Mouse (Mus musculus): ENCODE data around the gene Taar5.

The Taar5 gene

DNA sequence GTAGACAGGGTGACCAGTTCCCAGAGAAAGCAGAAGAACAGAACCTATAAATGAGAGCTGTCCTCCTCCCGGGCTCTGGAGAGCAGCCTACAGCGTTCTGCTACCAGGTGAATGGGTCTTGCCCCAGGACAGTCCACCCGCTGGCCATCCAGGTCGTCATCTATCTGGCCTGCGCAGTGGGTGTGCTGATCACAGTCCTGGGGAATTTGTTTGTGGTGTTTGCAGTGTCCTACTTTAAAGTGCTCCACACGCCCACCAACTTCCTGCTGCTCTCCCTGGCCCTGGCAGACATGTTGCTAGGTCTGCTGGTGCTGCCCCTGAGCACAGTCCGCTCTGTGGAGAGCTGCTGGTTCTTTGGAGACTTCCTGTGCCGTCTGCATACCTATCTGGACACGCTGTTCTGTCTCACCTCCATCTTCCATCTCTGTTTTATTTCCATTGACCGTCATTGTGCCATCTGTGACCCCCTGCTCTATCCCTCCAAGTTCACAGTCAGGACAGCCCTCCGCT is at the start of gene Taar5:
Taar5 (plus strand) TSS at position 51 of the 510 bp plus-strand sequence.
- DNase-seq (ENCODE audit: low spot score) = no peak

DNA sequence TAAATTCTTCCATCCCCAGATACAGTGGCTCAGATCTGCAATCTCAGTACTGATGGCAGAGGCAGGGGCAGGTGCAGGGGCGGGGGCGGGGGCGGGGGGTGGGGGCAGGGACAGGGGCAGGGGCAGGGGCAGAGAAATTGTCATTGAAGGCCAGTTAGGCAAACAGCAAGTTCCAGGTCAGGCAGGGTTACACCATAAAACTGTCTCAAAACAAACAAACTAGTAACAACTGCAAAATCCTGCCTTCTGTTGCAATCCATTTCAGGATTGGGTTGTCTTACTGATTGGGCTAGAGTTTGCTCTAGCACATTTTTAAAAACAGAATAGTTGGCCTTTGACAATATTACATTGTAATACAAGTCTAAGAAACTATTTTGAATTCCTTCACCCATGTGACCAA is 48.0 kb upstream of the Taar5 start:
- no peak for DNase-seq (ENCODE audit: low spot score)

DNA sequence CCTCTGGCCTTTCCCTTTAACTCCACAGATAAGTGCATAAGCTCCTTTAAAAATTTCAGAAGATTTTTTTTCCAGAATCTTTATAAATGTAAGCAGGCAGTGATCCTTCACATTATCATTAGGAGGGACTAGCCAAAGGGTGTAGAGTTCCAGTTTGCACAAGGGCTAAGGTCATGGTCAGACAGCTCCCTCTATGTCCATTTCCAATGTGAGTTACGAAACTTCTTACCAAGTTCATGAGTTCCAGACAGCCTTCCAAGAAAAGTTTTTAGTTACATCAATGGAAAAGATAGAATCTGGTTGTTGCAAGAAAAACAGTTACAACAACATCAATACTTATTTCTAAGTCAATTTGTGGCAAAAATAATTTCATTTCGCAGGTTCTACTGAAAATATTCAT is 46.6 kb upstream of the Taar5 start:
- DNase-seq (ENCODE audit: low spot score) = no peak

GRCm38 (mm10) chr10:23937613-23938012 is 32.9 kb upstream of the Taar5 start:
- DNase-seq (ENCODE audit: low spot score) = no peak

- no peak for DNase-seq (ENCODE audit: low spot score)
Measured at GRCm38 (mm10) chr10:23938312-23938711, 32.2 kb upstream of the Taar5 start, which contains the start of gene Taar2. Gene Taar2 (plus strand): TSS chr10:23938572.

- DNase-seq (ENCODE audit: low spot score) = peak; percentile 5
Measured at GRCm38 (mm10) chr10:23942465-23942864, 28.0 kb upstream of the Taar5 start.

DNA sequence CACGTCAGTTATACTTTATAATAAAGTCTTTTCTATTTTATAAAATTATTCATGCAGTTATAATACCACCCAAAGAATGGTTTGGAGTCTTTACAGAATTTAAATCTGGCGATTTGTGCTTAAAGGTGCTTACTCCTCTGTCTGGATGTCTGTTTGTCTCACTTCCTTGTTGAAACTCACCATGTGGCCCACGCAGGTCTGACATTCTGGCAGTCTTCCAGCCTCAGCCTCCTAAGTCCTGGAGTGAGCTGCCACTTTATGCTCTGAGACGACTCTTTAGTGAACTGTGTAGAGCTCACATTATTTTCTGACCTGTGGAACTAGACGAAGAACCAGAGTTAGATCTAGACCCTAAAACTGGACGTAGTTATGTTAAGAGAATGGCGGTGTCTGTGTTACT is 22.5 kb upstream of the Taar5 start:
- no peak for DNase-seq (ENCODE audit: low spot score)

GRCm38 (mm10) chr10:23949508-23950005 is 20.9 kb upstream of the Taar5 start, which contains the start of gene Taar3:
Gene Taar3 (plus strand): TSS chr10:23949558.
- DNase-seq (ENCODE audit: low spot score) = no peak

DNA sequence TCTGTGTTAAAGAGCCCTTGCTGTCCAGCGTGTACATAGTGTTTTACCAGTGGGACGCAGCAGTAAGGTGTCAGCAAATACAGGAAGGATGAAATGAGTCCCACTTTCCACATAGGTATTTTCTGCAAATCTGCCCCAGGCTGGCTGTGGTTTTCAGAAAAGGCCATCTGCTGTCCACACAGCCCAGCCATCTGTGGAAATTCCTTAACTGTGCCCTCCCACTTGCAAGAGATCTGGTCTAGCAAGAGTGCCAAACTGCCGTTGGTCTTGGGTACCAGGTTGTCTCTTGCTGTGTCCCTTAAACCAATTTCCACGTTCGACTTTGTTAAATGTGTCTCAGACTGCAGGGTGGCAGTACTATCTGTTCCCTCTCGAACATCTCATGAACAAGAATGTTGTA is 18.8 kb upstream of the Taar5 start:
- no peak for DNase-seq (ENCODE audit: low spot score)

DNA sequence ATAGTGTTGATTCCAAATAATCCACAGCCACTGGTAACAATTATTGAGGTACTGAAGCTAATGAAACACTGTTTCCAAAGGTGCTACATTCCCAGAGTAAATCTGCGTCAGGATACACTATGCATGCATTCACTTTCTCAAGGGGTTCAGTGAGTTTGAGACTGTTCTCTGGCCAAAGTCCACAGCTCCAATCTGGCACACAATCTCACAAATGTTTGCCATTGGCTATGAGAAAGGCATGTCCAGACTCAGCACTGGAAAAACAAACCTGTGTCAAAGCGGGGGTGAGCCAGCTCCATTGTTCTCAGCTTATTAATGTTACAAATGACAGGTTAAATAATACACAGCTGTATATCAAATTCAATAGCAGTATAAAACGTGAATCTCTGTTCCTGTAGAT is 11.4 kb upstream of the Taar5 start:
- no peak for DNase-seq (ENCODE audit: low spot score)

DNA sequence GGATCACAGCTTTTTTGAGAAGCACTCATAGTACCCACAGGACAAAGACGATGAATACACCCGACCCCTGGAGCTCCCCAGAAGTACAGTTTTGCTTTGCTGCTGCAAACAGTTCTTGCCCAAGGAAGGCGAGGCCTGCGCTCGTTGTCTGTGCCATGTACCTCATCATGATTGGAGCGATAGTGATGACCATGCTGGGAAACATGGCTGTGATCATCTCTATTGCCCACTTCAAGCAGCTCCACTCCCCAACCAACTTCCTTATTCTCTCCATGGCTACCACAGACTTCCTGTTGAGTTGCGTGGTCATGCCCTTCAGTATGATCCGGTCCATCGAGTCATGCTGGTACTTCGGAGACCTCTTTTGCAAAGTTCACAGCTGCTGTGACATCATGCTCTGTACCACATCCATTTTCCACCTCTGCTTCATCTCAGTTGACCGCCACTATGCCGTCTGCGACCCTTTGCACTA is 10.0 kb upstream of the Taar5 start, which contains the start of gene Taar4:
Taar4 (plus strand) TSS at position 51 of the 472 bp plus-strand sequence.
- no peak for DNase-seq (ENCODE audit: low spot score)

DNA sequence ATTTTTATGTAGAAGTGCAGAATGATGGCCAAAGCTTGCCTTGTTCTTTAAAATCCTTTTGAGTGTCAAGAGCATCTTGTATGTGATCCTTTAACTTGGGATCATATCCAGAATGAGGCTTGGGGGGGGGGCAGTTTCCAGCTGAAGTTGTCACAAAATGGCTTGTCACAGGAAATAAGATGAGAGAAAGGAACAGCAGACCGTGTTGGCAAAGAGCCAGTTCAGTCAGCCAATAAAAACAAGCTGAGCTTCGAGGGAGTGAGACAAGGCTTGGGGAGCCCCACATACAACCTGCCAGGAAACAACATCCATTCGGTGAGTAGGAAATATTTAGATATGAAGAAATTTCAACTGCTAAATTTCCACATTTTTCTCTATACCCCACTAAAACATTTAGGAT is 7.1 kb upstream of the Taar5 start:
- DNase-seq (ENCODE audit: low spot score) = no peak

DNA sequence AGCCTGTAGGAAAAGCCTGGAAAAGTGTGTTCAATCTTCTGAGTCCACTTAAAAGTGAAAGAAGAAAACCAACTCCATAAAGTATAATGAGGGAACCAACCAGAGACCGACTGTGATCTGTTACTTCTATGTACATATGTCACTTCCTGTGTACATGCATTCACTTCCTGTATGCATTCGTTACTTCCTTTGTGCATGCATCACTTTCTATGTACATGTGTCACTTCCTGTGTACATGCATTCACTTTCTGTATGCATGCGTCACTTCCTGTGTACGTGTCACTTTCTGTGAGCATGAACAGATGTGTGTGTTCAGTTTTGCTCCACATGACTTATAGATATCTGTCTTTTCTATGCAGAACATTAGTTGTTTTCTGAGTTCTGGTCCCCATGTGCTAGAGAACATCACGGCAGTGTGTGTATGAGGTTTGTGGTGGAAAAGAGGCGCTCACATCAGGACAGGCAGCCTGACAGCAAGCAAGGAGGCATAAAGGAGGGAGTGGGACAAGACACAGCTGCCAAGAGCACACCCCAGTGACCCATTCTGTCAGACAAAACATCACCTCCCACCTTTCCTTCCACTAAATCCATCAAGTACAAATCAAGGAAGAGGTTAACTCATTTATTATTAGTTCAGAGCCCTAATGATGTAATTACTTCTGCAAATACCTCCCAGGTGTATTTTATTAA is 5.4 kb upstream of the Taar5 start:
- DNase-seq (ENCODE audit: low spot score) = no peak

GRCm38 (mm10) chr10:23971256-23971655 is 750 bp downstream of the Taar5 start:
- DNase-seq (ENCODE audit: low spot score) = no peak

DNA sequence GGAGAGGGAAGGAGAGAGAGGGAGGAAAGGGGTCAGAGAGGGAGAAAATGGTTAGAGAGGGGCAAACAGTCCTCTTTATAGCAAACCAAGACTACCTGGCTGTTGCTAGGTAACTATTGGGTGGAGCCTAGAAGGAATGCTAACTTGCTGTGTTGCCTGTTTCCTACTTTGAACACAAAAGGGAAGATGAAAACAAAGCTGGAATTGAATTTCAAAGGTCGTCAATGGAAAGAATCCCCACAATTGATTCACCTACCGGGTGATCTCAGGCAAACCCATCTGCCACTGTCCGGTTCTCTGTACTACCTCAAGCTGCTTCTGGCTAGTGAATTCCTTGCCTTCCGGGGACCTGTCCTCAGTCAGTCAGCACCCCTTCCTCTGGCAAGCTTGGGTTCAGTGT is 7.5 kb downstream of the Taar5 start:
- DNase-seq (ENCODE audit: low spot score) = no peak

DNA sequence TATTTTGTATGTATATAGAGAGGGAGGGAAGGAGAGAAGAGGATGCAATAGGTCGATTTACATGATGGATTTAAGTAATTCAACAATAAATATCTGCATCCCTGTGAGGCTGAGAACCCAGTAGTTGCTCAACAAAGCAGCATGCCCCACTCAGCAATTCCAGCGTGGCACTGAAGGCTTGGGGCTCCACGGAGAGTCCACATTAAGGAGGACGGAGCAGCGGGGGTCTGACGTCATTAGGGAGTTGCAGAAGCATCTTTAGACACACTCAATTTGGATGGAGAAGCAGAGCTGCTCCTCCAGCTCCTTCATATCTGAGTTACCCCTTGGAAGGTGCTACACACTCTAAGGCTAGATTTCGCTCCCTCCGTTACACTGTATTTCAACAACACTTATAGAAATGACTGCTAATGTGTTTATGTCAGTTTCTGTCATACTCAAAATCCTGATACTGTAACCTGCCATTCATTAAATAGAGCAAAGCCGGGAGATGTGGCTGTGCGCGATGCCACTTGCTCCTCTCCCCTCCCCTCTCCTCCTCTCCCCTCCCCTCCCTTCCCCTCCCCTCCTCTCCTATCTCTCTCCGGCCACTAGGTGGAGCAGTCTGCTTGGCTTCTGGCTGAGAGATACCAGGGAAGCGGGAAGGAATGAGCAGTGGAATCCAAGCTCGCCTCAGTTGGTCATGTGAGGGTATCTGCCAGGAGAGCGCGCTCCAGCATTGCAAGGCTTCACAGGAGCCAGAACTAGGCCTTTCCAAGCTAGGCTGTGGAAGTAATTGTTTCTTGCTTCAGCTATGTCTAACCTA is 8.6 kb downstream of the Taar5 start:
- peak; percentile 86 for DNase-seq (ENCODE audit: low spot score)

DNA sequence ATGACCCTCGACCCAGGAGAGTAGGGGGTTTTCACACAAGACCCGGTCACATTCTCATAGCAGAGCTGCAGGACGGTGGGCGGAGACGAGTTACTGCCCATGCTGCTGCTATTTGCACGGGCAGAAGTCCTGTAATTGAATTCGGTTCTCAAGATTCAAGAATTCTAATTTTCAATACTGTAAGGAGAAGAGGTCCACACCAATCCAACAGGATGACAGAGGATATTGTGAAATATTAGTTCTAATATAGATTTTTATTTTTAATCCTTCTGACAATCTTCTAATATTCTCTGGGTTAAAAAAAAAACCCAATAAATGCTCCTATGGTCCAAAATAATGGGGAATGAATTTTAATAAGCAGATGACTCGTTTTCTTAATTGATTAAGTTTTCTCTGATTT is 15.0 kb downstream of the Taar5 start, which contains the start of gene Taar6:
Taar6 (minus strand) TSS at position 101 of the 400 bp plus-strand sequence.
- DNase-seq (ENCODE audit: low spot score) = no peak

GRCm38 (mm10) chr10:23986419-23986818 is 15.9 kb downstream of the Taar5 start:
- no peak for DNase-seq (ENCODE audit: low spot score)

DNA sequence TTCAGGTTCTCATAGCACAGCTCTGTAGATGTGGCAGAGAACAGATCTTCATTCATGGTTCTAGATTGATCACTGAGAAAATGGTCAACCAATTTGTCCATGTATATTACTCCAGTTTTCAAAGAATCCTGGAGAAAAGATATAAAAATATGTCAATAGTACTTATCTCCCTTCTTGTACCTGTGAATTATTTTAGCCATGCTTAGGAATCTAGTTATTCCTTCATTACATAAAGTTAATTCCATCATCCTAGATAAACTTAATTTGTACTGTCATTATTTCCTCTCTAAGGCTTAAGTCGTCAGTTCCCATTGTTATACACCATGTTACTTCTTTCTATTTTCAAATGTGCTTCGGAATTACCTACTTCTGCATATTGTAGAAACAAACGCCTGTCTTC is 22.9 kb downstream of the Taar5 start, which contains the start of gene Taar7a:
Taar7a (minus strand) TSS at position 101 of the 400 bp plus-strand sequence.
- no peak for DNase-seq (ENCODE audit: low spot score)

DNA sequence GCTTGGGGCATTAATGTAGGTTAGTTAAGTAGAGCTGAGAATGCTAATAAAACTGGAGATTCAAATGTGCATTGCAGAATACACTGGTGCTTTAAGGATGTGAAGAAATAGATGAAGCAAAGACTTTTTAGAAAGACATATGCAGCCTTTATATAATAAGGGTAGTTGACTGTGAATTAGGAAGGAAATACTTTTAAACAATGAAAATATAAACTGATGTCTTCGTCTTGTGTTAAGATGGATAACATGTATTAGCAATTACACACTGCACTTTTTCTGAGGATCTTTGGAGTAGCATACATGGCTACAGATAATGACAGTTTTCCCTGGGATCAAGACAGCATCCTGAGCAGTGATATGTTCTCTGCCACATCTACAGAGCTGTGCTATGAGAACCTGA is 29.1 kb downstream of the Taar5 start, which contains the start of gene Taar7b:
Taar7b (plus strand) TSS at position 301 of the 400 bp plus-strand sequence.
- no peak for DNase-seq (ENCODE audit: low spot score)

- DNase-seq (ENCODE audit: low spot score) = no peak
Measured at GRCm38 (mm10) chr10:24006442-24006841, 35.9 kb downstream of the Taar5 start.

DNA sequence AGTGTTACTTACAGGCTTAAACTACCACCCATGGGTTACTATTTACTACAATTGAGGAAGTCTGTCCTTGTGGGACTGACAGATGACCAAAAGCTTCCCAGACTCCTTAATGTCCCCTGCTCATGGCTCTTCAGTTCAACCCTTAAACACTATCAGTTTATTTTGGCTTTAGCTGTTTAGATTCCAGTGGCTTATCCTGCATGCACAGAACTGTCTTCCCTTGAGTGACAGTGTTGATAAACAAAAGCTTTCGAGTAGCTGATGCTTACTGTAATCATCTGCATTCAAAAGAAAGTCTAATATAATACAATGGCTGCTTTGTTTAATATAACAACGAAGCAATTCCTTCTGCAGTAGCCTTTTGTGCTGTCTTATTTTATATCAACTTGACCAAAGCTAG is 36.5 kb downstream of the Taar5 start:
- DNase-seq (ENCODE audit: low spot score) = no peak
